Mouse (Mus musculus) c-Kit-positive CD71-negative TER-119-negative erythroid progenitor cells, embryonic 14.5 days (primary cell): ENCODE results near the gene Gm7792.
"Not testable (repeated sequence)": the region's sequence is repeated elsewhere in the genome, so short reads cannot be mapped to it uniquely, and the experiment has no call there.

Source experiments
- DNase-seq: peaks from one replicate; pipeline ENCODE4 v3.0.0-alpha.2; 2013; ENCODE audit warnings: low read depth

Gm7792 gene

GRCm38 (mm10) chr5:93843476-93843875, at the start of gene Gm7792:
Gene Gm7792 (plus strand): TSS chr5:93843776.
- DNase-seq, result not testable (repeated sequence)
